In the genomic region with DNA sequence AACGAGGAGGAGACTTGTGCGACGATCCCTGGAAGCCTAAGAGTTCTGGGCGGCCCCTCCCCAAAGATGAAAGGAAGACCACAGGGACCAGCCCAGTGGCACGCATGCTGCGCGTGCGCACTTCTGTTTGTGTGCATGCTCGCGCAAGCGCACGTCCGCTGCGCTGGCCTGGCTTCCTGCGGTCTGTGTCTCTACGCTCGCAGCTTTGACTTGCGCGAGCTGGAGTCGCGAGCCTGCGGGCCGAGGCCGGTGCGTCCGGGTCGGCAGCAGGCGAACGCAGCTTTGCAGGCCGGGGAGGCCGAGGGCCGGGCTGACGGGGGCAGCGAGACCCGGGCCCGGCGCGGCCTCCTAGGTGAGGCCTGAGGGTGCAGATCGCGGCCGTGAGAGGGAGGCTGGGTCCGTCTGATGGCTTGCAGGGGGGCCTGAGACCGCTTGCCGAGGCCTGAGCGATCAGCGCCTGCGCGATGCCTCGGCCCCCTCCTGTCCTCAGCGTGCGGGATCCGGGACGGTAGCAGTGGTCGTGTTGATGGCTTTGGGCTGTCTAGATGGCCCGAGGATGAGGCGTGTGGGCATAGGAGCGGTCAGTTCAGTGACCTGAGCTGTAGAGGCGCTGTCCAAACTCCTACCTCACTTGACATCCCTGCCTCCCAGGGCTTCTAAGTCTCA, we compare ENCODE assay signal across 8 mouse cellular contexts. TPM values are rescaled to one million over a fixed set of nuclear protein-coding genes. Genes with fewer than 3 reads are reported as not detected.
DNase-seq lines count a peak whose midpoint lies in the region; ATAC-seq lines count a peak whose summit lies in the region.

Gene Zfp12 (plus strand): TSS at position 136 of the 666 bp plus-strand sequence.

- no peaks in the 10 kb centered on the region for H3K9me3 ChIP-seq in heart, embryonic 10.5 days
- no peaks in the 10 kb centered on the region for H3K9me3 ChIP-seq in kidney, embryonic 15.5 days (replicated peaks)

- H3K4me3 ChIP-seq in heart, embryonic 10.5 days, result peak within 1 kb of the TSS; percentile 93
- peak within 1 kb of the TSS; percentile 84 for H3K4me3 ChIP-seq in kidney, embryonic 15.5 days (replicated peaks)

- H3K27me3 ChIP-seq in heart, embryonic 10.5 days (ENCODE audit: insufficient read depth, poor library complexity, severe bottlenecking), result no peaks in the 10 kb centered on the region
- H3K27me3 ChIP-seq in kidney, embryonic 15.5 days, result no peaks in the 10 kb centered on the region

- H3K27ac ChIP-seq in heart, embryonic 10.5 days, result peak within 1 kb of the TSS; percentile 97
- peak within 1 kb of the TSS; percentile 97 for H3K27ac ChIP-seq in kidney, embryonic 15.5 days

- H3K4me2 ChIP-seq in kidney, embryonic 15.5 days, result peak within 1 kb of the TSS; percentile 86

- peak; percentile 78 to 80 for DNase-seq in B cell, adult 2 months
- DNase-seq in brain, adult 2 months (ENCODE audit: low read depth, low spot score), result peak; percentile 99
- DNase-seq in heart, embryonic 10.5 days (ENCODE audit: low spot score), result peak; percentile 96
- DNase-seq in liver, result peak; percentile 88
- peak; percentile 81 to 90 for DNase-seq in spleen, postnatal 4 days (ENCODE audit: low spot score in 2 of 2)

- H3K4me1 ChIP-seq in heart, embryonic 10.5 days, result peaks cover 18% of the 10 kb centered on the region
- H3K4me1 ChIP-seq in kidney, embryonic 15.5 days, result peaks cover 20% of the 10 kb centered on the region

- under 1% methylated on average over 58 of the region's 58 CpGs for WGBS in heart, embryonic 10.5 days
- WGBS in kidney, embryonic 15.5 days, result under 1% methylated on average over 50 of the region's 58 CpGs

- H3K9ac ChIP-seq in kidney, embryonic 15.5 days, result peak within 1 kb of the TSS; percentile 89

- ATAC-seq in erythroblast, adult 5-6 weeks (replicated peaks; ENCODE audit: low FRiP score, poor library complexity, severe bottlenecking), result peak; percentile 64
- ATAC-seq in kidney, embryonic 15.5 days (replicated peaks; ENCODE audit: low FRiP score), result peak; percentile 98
- peak; percentile 89 for ATAC-seq in monocyte, adult 5-6 weeks (replicated peaks; ENCODE audit: insufficient number of reproducible peaks, low FRiP score, low TSS enrichment, poor library complexity, severe bottlenecking)

- H3K36me3 ChIP-seq in heart, embryonic 10.5 days, result peaks cover 31% of the 10 kb centered on the region
- peaks cover 33% of the 10 kb centered on the region for H3K36me3 ChIP-seq in kidney, embryonic 15.5 days

RNA-seq across cellular contexts. Expression of gene Zfp12, which starts in this region (rescaled TPM):
- 0.58 and 2.1 TPM in 2 replicates for total RNA-seq in erythroblast, adult 5-6 weeks (2015; ENCODE audit: low replicate concordance)
- 0.70 and 1.5 TPM in 2 replicates for total RNA-seq in erythroblast, adult 5-6 weeks (2017; ENCODE audit: low replicate concordance)
- polyA plus RNA-seq in heart, embryonic 10.5 days (2016; fragmentation: Nextera tagmentation; extraction: Ambion mirVana), result 8.3 and 11.7 TPM in 2 replicates
- polyA plus RNA-seq in kidney, embryonic 15.5 days (2015; fragmentation: Nextera tagmentation; extraction: Ambion mirVana), result 15.6 and 17.0 TPM in 2 replicates
- 17.0 to 19.7 TPM (median 17.2 TPM) in 3 replicates for total RNA-seq in monocyte, adult 5-6 weeks (2017)

Comparison
In these comparisons a context has a peak if more than half of its experiments do, and no peak if none do; other contexts are left out.
1. Peak in every context shown above with its lines: DNase-seq, ATAC-seq, H3K4me3 ChIP-seq and H3K27ac ChIP-seq.